Mouse (Mus musculus) cortical plate, adult 2 months (tissue): ENCODE results near the gene Lsm4. TPM values are rescaled to one million over a fixed set of nuclear protein-coding genes. Genes with fewer than 3 reads are reported as not detected.

ENCODE experiments used
- H3K27ac ChIP-seq: fragments of 200-500 bp; 2 replicates; pipeline ENCODE4 v1.5.1; 2012; ENCODE audit warnings: low read length, control low read depth, inconsistent platforms; ENCODE audit not compliant: insufficient read depth
- H3K4me1 ChIP-seq: fragments of 200-500 bp; 2 replicates; pipeline ENCODE4 v1.6.1; 2011; ENCODE audit warnings: low read length; ENCODE audit not compliant: control insufficient read depth, insufficient read depth
- H3K4me3 ChIP-seq: fragments of 200-500 bp; 2 replicates; pipeline ENCODE4 v1.5.1; 2011; ENCODE audit warnings: mild to moderate bottlenecking, low read length, control low read depth; ENCODE audit not compliant: insufficient read depth
- CTCF ChIP-seq: fragments of 200-500 bp; IDR thresholded peaks from 2 replicates; pipeline ENCODE4 v1.5.1; 2011; ENCODE audit warnings: mild to moderate bottlenecking, control low read depth, low read length; ENCODE audit not compliant: insufficient read depth; ENCODE audit errors: extremely low read depth
- POLR2A ChIP-seq: fragments of 200-500 bp; IDR thresholded peaks from 2 replicates; pipeline ENCODE4 v1.6.1; 2011; ENCODE audit warnings: mild to moderate bottlenecking, low read length, control low read depth; ENCODE audit not compliant: insufficient read depth; ENCODE audit errors: extremely low read depth
- polyA plus RNA-seq: library from polyadenylated mRNA; depleted of rRNA; stranded (reverse); fragments of >200 nt; gene quantifications from 2 replicates; pipeline ENCODE4 v1.2.3, GENCODE M21; 2012

Lsm4 gene
- polyA plus RNA-seq, 1 experiment: 100 TPM

GRCm38 (mm10) chr8:70697366-70698250, 24.6 kb downstream of the Lsm4 start:
- Histone ChIP-seq H3K4me1 (peaks cover 2% of the 10 kb centered on the region; the same call in 1 of the 2 replicates), H3K4me3 (peak overlapping the region; percentile 91), H3K27ac (peak overlapping the region; percentile 89; the same call in 1 of the 2 replicates)
- TF ChIP-seq POLR2A (no peak), CTCF (no peak)

GRCm38 (mm10) chr8:70698310-70699109, 25.5 kb downstream of the Lsm4 start, which contains the start of gene Jund:
Gene Jund (plus strand): TSS chr8:70698949.
- Histone ChIP-seq H3K27ac (peak within 1 kb of the TSS; percentile 100), H3K4me1 (peaks cover 2% of the 10 kb centered on the region; the same call in 1 of the 2 replicates), H3K4me3 (peak within 1 kb of the TSS; percentile 91)
- no peak for TF ChIP-seq CTCF
- TF ChIP-seq POLR2A: peak; percentile 87

- Histone ChIP-seq H3K4me3 (peak overlapping the region; percentile 91), H3K27ac (peak overlapping the region; percentile 100), H3K4me1 (peaks cover 2% of the 10 kb centered on the region; the same call in 1 of the 2 replicates)
- no peak for TF ChIP-seq POLR2A
- no peak for TF ChIP-seq CTCF
Measured at GRCm38 (mm10) chr8:70699116-70699833, 26.2 kb downstream of the Lsm4 start.

- H3K4me3 ChIP-seq: peak overlapping the region; percentile 91
Measured at GRCm38 (mm10) chr8:70699834-70700554, 26.9 kb downstream of the Lsm4 start.

GRCm38 (mm10) chr8:70700555-70700922, 27.5 kb downstream of the Lsm4 start:
- Histone ChIP-seq H3K27ac (peak overlapping the region; percentile 4; the same call in 1 of the 2 replicates), H3K4me1 (peaks cover 2% of the 10 kb centered on the region; the same call in 1 of the 2 replicates), H3K4me3 (peak overlapping the region; percentile 91)
- TF ChIP-seq CTCF (peak; percentile 56), POLR2A (peak; percentile 64; the same call in 1 of the 2 replicates)

More at GRCm38 (mm10) chr8:70699834-70700554, 26.9 kb downstream of the Lsm4 start:
- peaks cover 2% of the 10 kb centered on the region; the same call in 1 of the 2 replicates for H3K4me1 ChIP-seq
- TF ChIP-seq POLR2A: peak; percentile 87
- no peak for TF ChIP-seq CTCF
- H3K27ac ChIP-seq: peak overlapping the region; percentile 100

GRCm38 (mm10) chr8:70701048-70701981, 28.3 kb downstream of the Lsm4 start:
- Histone ChIP-seq H3K4me1 (peaks cover 2% of the 10 kb centered on the region; the same call in 1 of the 2 replicates), H3K4me3 (peak overlapping the region; percentile 91), H3K27ac (peak overlapping the region; percentile 4; the same call in 1 of the 2 replicates)
- TF ChIP-seq POLR2A: no peak
- TF ChIP-seq CTCF: no peak

- no peak overlapping the region for H3K27ac ChIP-seq
- no peak overlapping the region for H3K4me3 ChIP-seq
- TF ChIP-seq POLR2A: no peak
- no peak for TF ChIP-seq CTCF
- peaks cover 2% of the 10 kb centered on the region; the same call in 1 of the 2 replicates for H3K4me1 ChIP-seq
Measured at GRCm38 (mm10) chr8:70701982-70702841, 29.2 kb downstream of the Lsm4 start.
